Mouse (Mus musculus): ENCODE measurements around the gene Fmn2.

Fmn2 gene

DNA sequence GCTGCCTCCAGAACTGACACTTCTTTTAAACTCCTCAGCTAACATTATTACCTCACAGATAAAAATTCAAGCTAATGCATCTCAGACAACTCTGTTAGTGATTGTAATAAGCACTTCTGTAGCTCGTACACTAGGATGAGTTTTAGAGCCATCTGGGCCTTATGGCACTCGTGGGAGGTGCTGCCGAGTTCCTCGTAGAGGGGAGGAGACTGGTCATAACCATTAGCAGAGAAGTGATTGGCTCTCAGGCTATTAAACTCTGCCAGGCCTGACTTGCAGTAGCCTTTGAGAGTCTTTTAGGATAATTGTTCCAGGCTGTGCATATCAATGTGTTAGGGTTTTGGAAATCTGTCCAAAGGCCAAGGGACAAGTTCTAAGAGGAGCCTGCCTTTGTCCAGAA, 55.6 kb downstream of the Fmn2 start:
- DNase-seq (ENCODE audit: low spot score in 2 of 2): no peak

DNA sequence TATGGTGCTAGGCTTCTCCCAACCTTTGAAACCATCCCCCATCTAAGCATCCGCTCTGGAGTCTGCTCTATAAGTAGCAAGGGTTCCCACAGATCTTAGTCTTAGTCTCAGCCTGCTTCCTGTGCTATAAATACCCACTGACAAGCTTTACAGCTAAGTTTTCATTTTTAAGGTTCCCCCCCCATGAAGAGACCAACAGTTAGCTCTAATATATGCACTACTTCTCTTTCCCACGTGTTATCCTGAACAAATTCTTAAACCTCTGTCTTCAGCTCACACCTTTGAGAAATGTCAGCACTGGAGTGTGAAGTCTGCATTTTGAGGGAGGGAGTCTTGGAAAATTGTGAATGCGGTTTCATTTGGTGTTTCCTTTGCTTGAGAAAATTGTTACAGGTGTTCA, 56.2 kb downstream of the Fmn2 start:
- DNase-seq (ENCODE audit: low spot score in 2 of 2): no peak

DNA sequence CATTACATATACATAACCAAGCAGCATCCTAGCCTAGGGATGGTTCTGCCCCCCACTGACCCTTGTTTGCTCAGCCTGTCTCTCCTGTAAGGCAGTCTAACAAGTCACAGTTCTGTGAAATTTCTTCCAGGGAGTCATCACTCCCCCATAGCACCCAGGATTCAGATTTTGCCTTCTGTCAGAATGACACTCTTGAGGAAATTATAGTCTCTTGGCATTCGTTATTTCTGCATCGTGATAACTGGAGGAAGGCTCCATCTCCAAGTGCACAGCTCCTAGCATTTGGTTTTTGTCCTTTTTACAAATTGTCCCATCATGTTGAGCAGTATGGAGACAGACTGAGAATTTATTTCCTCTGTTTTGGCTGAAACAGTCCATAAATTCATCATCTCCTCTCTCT, 56.9 kb downstream of the Fmn2 start:
- DNase-seq (ENCODE audit: low spot score in 2 of 2): no peak

DNA sequence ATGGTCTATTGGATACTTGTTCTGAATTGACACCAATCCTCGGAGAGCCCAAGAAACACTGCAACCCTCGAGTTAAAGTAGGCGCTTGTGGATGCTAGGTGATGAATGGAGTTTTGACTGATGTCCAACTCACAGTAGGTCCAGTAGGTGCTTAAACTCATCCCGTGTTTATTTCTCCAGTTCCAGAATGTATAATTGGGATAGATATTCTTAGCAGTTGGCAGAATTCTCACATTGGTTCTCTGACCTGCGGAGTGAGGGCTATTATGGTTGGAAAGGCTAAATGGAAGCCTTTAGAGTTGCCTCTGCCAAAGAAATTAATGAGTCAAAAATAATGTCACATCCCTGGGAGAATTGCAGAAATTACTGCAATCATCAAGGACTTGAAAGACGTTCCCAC, 62.9 kb downstream of the Fmn2 start:
- no peak for DNase-seq (ENCODE audit: low spot score in 2 of 2)

DNA sequence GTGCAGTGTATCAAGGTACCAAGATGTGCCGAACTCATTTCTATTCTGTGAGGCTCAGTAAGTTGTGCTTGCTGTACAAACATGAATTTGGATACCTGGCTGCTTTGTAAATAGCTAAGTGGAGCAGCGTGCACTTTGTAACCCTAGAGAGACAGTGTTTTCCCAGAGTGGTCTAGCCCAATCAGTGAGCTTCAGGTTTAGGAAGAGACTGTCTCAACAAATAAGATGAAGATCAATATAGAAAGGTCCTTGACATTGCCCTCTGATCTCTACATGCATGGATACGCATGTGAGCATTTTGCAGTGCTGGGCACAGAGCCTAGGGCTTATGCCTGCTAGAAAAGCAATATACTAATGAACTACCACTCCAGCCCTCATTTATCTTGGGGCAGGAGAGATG, 67.0 kb downstream of the Fmn2 start:
- no peak for DNase-seq (ENCODE audit: low spot score in 2 of 2)

DNA sequence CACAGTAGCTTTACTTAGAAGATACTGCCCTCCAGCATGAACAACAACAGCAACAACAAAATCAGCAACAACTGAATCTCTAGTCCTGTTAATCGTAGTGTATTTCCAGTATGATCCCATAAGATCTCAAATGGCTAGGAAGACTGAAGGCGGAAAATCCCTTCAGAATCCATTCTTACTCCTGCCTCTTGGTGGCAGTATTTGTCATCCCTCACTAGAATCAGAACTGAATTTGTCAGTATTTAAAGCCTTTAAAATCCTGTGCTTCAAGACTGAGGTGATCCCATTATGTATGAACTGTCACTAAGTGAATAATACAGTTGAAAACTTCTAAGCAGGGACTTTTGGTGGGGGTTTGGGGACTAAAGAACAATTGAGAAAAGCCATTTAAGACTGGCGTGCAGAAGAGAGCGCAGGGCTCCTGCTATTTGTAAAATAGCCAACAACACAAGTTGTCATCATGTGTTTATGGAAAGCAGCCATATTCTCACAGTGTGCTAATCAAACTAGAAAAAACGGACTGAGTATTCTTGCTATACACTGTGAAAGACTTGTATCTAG, 90.9 kb downstream of the Fmn2 start:
- no peak for DNase-seq (ENCODE audit: low spot score in 2 of 2)

DNA sequence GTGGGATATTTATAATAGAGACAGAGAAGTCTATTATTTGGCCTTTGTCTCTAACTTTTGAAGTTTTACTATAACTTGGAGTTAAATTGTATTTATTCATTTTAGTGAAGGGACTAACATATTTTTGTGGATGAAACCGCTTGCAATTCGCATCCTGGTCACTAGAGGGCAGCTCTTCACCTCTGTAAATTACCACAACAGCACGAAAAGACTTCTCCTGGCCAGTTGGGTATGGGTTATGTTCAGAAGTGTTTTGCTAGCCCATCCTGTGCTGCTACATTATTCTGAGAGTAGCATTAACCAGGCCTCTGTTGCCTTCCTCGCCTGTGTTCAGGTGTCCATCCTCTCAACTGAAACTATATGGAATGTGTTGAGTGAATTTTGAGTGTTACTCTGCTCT, 93.4 kb downstream of the Fmn2 start:
- DNase-seq (ENCODE audit: low spot score in 2 of 2): peak; percentile 55 to 60

DNA sequence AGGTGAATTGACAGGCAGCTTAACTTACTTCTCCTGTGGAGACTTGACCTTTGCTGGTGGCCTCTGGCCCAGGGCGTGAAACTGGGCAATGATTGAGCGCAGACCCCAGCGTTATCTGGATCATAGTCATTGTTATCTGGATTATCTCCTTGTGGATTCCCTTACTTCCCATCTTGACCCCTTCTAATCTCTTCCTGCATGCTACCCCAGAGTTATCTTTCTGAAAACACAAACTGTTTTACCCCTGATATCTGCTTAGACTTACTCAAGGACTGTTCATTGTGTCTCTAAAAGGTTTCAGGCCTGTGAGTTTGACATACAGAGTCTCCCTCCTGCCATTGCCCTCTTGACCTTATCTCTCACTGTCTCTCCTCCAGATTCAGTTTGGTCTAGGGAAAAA, 95.9 kb downstream of the Fmn2 start:
- no peak for DNase-seq (ENCODE audit: low spot score in 2 of 2)

DNA sequence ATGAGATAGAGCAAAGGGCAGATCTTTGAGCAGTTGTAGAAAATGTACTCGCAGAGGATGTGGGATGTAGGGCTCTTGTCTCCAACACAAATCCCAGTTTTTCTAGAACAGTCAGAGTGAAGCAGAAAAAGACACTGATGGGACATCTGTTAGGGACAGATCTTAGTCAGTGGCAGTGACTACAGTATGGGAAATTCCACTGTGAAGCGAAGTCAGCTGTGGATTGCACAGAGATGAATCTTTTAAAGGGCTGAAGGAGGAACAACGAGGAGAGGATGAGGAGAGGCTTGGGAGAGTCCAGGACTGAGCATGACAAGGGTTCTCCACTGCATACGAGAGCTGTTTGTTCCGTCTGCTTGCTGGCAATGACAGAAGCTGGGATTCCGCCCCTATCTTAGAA, 96.6 kb downstream of the Fmn2 start:
- DNase-seq (ENCODE audit: low spot score in 2 of 2): no peak

DNA sequence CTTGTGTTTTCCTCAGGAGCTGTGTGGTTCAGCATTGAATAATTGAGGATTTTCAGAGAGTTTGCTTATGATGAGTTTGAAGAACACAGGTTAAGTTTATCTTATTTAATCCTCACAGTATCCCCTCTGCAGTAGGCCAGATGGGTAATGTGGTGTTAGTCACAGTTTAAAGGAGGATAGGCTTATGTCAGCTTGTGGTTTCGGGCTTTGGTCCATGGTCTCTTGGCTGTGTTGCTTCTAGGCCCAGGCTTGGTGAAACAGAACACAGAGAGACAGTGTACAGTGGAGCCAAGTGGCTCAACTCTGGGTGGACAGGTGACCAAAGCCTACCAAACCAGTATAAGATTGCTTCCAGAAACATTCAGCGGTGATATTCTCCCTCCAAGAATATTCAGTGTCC, 98.4 kb downstream of the Fmn2 start:
- no peak for DNase-seq (ENCODE audit: low spot score in 2 of 2)

DNA sequence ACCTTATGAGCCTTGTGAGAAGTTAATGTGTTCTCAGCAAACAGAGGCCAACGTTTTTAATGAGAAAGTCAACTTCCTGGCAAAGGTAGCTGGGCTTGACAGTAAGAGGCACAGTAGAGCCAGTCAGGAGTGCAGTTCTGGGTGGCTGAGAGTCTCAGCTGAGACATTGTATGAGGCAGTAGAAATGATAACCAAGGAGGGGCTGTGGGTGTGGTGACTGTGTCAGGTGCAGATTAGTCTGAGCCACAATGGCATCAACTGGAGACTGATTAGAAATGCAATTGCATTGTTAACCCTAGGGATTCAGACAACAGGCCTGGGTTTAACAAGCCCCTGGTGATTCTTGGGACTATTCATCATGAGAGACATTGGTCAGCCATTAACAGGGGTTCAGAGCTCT, 99.0 kb downstream of the Fmn2 start:
- no peak for DNase-seq (ENCODE audit: low spot score in 2 of 2)

DNA sequence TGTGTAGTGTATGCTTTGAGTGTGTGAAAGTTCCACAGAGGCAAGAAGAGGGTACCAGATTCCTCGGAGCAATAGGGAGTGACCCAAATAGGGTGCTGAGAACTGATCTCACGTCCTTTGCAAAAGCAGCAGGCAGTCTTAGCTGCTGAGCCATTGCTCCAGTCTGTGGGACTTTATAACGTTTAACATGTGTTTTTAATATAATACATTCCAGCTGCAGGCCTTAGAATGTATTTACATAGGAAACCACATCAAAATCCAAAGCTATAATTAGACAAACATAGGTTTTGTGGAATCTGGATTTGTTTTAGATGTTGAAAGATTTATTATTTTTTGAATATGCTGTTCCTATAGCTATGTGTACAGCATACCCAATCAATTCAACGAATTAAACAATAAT, 115.7 kb downstream of the Fmn2 start:
- DNase-seq (ENCODE audit: low spot score in 2 of 2): no peak

DNA sequence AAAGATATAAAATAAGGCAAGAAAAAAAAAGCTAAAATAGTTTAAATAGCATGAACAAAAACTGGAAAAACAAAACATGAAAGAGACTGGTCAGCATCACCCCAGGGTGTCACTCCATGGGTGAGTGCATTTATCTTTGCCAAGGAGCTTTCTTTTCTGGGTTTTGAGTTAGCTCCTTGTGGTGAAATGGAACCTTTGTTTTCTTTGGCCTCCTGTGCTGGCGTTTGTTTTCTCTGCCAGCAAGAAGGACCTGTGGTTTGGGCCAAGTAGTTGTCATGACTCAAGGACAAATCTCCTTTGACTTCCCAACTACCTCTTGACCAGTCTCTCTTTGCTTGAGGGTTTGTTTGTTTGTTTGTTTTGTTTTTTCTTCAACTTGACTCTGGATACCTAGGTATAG, 119.9 kb downstream of the Fmn2 start:
- DNase-seq (ENCODE audit: low spot score in 2 of 2): no peak

DNA sequence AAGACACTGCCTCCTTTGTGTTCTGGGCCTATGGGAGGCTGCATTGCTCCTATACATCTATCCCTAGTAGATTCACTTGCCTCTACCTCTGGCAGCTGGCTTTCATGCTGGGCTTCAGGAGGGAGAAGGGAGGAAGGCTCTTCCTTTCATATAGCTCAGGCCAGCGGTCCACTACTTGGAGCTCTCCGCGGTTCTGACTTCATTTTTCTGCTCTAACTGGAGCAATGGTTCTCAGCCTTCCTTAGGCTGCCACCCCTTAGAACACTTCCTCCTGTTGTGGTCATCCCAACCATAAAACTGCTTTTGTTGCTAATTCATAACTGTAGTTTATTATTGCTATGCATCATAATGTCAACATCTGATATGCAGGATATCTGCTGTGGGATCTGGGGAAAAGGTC, 121.4 kb downstream of the Fmn2 start:
- no peak for DNase-seq (ENCODE audit: low spot score in 2 of 2)

DNA sequence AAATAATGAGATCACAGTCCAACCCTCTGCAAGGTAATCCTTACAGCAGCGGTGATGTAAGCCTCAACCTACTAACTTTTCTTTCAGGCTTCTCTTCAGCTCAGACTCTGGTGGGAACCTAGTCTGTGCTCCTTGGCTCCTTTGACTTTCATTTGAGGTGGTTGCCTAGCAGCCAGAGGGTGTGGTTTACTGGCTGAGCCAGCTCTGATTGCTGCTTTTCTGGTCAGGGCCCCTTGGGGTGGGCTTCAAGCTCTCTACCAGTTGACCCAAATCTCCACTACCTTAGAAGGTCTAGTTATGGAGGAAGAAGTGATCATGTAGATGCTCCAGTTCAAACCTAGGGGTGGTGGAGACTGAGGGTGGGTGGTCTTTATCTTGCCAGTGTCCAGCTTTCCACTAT, 128.4 kb downstream of the Fmn2 start:
- DNase-seq (ENCODE audit: low spot score in 2 of 2): no peak

DNA sequence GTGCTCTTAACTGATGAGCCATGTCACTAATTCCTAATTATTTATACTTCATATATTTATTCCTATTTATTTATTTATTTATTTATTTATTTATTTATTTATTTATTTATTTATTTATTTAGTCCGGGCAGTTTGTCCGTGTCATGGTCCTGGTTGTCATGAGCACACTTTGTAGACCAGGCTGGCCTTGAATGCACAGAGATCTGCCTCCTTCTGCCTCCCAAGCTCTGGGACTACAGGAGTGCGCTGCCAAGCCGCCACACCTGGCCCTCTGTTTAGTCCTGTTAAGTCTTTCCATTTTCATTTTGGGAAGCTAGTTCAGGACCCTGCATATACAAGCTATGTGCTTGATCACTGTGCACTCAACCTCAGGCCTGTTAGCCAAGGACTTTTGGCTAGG, 134.7 kb downstream of the Fmn2 start:
- DNase-seq (ENCODE audit: low spot score in 2 of 2): no peak

DNA sequence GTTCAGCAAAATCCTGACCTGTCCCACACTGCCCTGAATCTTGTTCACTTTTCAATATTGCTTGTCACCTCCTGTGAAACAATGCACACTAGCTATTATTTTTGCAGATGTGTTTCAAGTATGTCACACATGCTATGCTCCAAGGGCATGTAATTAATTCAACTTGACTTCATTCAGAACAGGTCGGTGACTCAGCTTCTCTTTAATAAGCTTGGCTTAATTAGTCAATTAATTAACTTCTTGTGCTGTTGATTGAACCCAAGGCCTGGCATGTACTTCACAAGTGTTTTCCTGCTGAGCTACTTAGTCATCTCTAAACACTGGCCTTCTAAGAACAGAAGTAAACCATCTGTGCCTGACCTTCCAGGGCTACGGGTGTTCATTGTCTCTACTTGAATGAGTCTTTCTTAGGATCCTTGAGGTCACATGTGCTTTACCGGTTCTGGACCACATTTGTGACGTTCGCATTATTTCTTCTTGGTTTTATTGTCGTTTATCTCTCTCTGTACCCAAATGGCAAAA, 136.0 kb downstream of the Fmn2 start:
- DNase-seq (ENCODE audit: low spot score in 2 of 2): no peak

DNA sequence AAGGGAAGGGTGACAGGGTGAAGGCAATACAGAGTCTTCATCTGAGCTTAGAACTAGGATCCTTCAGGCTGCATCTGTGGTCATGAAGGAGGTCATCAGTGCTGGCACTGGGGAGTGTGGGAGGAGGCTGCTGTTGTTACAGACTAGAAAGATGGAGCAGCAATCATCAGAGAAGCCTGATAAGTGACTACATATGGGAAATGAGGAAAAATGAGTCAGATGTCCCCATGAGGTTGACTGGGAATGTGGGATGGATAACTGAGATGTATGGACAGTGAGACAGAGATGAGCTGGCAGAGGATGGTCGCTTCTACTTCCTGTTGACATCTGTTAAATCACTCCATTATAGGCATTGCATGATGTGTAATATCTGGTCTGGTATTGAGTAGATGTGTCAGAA, 139.3 kb downstream of the Fmn2 start:
- no peak for DNase-seq (ENCODE audit: low spot score in 2 of 2)

DNA sequence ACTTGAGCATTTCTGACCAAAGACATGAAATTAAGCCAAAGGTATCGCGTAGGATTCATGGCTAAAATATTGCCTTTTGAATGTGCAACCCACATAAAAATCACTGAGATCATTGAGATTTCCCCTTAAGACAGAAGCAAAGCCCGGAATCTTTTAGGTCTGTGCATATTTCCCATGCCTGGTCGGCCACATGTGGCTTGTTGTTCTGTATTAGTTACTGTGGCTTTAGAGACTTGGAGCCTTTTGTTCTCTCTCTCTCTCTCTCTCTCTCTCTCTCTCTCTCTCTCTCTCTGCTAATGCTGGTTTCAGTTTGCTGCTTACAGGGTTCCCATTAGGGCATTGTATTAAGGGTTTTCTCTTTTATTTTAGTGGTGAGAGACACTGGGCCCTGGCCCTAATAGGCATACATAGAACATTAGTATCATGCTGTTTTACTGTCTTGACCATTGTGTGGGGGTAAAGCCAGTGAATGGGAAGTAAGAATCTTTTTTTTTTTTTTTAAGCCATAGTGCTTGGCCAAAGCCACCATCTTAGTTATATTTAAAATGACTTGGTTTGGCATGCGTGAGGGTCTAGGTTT, 141.9 kb downstream of the Fmn2 start:
- DNase-seq (ENCODE audit: low spot score in 2 of 2): no peak

DNA sequence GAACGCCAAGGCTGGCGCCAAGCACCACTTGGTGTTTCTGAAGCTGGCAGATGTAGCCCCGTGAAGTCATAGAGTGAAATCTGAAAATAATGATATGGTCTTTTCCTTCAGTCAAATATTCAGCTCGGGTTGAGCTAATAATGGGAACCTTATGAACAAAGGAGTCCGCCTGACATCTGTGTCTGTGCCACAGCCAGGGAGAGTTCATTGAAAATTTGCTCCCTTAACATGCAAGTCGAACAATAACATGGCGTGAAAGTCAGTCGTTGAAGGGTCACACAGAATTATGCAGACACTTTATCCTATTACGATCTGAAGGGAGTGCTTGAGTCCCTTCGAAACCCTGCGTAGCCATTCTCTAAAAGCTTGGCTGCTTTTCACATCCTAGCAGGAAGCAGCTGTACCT, 147.8 kb downstream of the Fmn2 start:
- DNase-seq (ENCODE audit: low spot score in 2 of 2): no peak

DNA sequence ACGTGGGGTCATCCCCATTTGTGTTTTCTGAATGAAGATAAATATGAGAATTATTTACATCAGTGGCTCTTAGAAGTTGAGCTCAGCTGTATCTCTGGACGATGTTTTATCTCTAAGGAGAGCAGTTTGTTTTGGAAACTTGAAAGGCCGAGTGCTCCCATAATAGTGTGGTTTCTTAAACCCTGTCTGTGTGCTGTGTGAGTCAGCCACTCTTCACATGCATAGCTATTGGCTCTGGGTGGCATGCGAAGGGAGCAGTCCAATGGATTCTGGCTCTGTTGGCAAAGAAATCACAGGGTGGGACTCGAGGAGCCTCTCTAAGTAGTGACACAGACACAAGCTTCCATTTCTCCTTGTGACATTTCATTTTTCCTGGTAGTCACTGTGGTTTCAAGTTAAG, 152.9 kb downstream of the Fmn2 start:
- no peak for DNase-seq (ENCODE audit: low spot score in 2 of 2)

DNA sequence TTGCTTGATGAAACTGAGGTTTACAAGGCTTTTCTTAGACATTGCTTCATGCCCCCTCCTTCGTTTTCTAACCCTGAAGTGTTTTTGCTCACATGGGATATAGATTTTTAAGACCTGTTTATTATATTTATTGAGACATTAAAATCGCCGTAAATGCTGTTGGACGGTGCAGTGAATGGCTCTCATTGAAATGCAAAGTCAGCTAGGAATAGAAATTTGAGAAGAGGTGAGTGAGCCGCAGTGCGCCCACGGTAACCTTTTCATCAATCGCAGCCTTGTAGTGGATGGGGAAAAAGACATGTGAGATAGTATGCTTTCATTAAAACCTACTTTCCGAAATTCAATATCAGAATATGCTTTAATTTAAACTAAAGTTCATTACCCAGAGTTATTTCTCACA, 153.7 kb downstream of the Fmn2 start:
- no peak for DNase-seq (ENCODE audit: low spot score in 2 of 2)

DNA sequence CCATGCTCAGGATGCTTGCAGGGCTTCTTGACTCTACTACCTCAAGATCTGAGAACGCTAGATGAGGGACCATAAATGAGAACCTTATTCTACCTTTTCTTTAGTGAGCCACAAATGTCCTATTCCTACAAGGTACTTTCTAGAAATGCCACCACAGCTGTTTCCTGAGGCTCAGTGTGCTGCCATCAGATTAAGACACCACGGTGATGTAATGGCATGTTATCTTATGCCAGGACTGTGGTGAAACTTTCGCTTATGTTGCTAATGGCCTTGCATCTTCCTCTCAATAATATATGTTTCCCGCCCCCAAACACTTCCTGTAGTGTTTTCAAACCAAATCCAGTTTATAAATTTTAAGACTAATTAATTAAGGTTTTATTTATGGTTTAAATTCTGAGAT, 154.9 kb downstream of the Fmn2 start:
- no peak for DNase-seq (ENCODE audit: low spot score in 2 of 2)

Data from cerebellum, postnatal 4 days (tissue).